Mouse (Mus musculus) heart, adult 2 months (tissue): ENCODE results near the gene Vmn1r85. TPM values are rescaled to one million over a fixed set of nuclear protein-coding genes. Genes with fewer than 3 reads are reported as not detected.

Source experiments
- DNase-seq, 2 experiments: peaks; one replicate each; pipeline ENCODE4 v3.0.0; 2021
- H3K27ac ChIP-seq: fragments of 200-600 bp; 2 replicates; pipeline ENCODE4 v1.8.1; 2022
- H3K27me3 ChIP-seq: fragments of 200-500 bp; 2 replicates; pipeline ENCODE4 v1.6.1; 2012; ENCODE audit warnings: mild to moderate bottlenecking, low read length, inconsistent platforms, mixed read lengths; ENCODE audit not compliant: control insufficient read depth, insufficient read depth
- H3K36me3 ChIP-seq: fragments of 200-500 bp; 2 replicates; pipeline ENCODE4 v1.6.1; 2012; ENCODE audit warnings: low read length, inconsistent platforms; ENCODE audit not compliant: control insufficient read depth, insufficient read depth
- H3K4me1 ChIP-seq: fragments of 200-500 bp; 2 replicates; pipeline ENCODE4 v1.6.1; 2011; ENCODE audit warnings: low read length; ENCODE audit not compliant: control insufficient read depth, insufficient read depth
- H3K4me3 ChIP-seq: fragments of 200-600 bp; 2 replicates; pipeline ENCODE4 v1.8.1; 2022
- H3K79me2 ChIP-seq: fragments of 200-500 bp; replicated peaks from 2 replicates; pipeline ENCODE4 v1.6.1; 2012; ENCODE audit warnings: mild to moderate bottlenecking, inconsistent platforms, low read length, moderate library complexity, mixed read lengths; ENCODE audit not compliant: control insufficient read depth, insufficient read depth
- H3K9ac ChIP-seq: fragments of 200-500 bp; 2 replicates; pipeline ENCODE4 v1.6.1; 2012; ENCODE audit warnings: low read depth, mild to moderate bottlenecking, control low read depth, inconsistent platforms, low read length, mixed read lengths
- CTCF ChIP-seq: fragments of 200-600 bp; IDR thresholded peaks from 2 replicates; pipeline ENCODE4 v1.8.1; 2022; ENCODE audit warnings: antibody characterized with exemption, mild to moderate bottlenecking, moderate library complexity
- EP300 ChIP-seq: fragments of 200-500 bp; IDR thresholded peaks from 2 replicates; pipeline ENCODE4 v1.6.1; 2011; ENCODE audit warnings: low read depth, low read length, control low read depth; ENCODE audit not compliant: insufficient read depth
- POLR2A ChIP-seq: fragments of 200-500 bp; IDR thresholded peaks from 2 replicates; pipeline ENCODE4 v1.6.1; 2011; ENCODE audit warnings: mild to moderate bottlenecking, low read depth, low read length, control low read depth; ENCODE audit not compliant: insufficient read depth
- WGBS: fragments of 180-500 bp; shearing (Covaris S2); methylation state at CpG from one replicate; pipeline ENCODE4 v1.1.7; 2018; 5-methylcytosine and 5-hydroxymethylcytosine counted together
- intact Hi-C: fragments of 180-260 bp; cut with DNase I; formaldehyde crosslinking; loops from one replicate; pipeline ENCODE4 v1.15.1; 2025
- polyA plus RNA-seq: library from polyadenylated mRNA; depleted of rRNA; stranded (reverse); fragments of >200 nt; gene quantifications from 2 replicates; pipeline ENCODE4 v1.2.3, GENCODE M21; 2012
- total RNA-seq, 2 experiments: library from RNA; stranded (reverse); gene quantifications; 2 replicates each; pipeline ENCODE4 v1.2.3; 2021

The Vmn1r85 gene
- total and polyA plus RNA-seq, 3 experiments, result not detected

DNA sequence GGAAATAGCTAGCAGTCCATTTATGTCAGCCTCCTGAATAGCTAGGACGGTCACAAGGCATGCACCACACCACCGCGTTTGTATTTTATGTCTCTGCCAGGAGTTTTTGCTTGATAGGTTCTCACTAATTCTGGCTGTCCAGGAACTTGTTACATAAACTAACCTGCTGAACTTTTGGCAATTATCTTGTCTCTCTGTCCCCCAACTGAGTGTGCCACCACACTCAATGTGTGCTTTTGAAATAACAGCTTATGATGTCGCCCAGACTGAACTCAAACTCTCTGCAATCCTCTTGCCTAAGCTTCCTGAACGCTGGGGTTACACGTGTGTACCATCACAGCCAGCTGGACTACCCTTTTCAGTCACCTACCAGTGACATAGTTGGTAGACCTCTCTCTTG, 52.5 kb downstream of the Vmn1r85 start:
- no peak overlapping the region for H3K27ac ChIP-seq
- H3K9ac ChIP-seq, result no peak overlapping the region
- H3K79me2 ChIP-seq, result no peaks in the 10 kb centered on the region
- 67% methylated on average over 6 of the region's 6 CpGs for WGBS
- peaks cover 4% of the 10 kb centered on the region for H3K4me1 ChIP-seq
- intact Hi-C loops, result loop anchor here (10.0 kb wide), 1 partner anchor 78 kb away; the partner anchor contains the start of gene Zfp324
- H3K27me3 ChIP-seq, result peaks cover 15% of the 10 kb centered on the region
- no peak for DNase-seq
- no peaks in the 10 kb centered on the region for H3K36me3 ChIP-seq
- no peak overlapping the region for H3K4me3 ChIP-seq
- no peak for TF ChIP-seq POLR2A
- TF ChIP-seq CTCF, result no peak
- no peak for TF ChIP-seq EP300

DNA sequence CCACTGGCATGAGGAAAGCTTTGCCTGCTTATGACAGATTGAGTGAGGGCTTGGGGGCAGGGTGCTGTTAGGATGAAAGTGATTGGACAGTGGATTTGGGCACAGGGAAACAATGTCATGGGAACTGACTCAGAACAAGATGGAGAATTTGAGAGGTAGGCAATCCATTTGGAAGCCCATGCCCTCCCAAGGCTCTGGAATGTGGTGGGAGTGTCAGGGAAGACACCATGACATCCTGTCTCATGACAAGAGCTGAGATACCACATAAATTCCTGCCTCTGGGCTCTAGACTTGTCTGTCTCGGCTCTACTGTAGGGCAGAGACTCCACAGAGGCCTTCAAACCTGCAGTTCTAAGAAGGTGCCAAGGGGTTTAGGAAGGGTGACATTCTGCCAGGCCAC, 53.7 kb downstream of the Vmn1r85 start:
- Histone ChIP-seq H3K79me2 (no peaks in the 10 kb centered on the region), H3K36me3 (no peaks in the 10 kb centered on the region), H3K4me3 (no peak overlapping the region), H3K4me1 (peaks cover 6% of the 10 kb centered on the region), H3K9ac (no peak overlapping the region), H3K27me3 (peaks cover 15% of the 10 kb centered on the region), H3K27ac (no peak overlapping the region)
- TF ChIP-seq EP300 (no peak), POLR2A (no peak), CTCF (no peak)
- intact Hi-C loops, result loop anchor here (10.0 kb wide), 1 partner anchor 76 kb away; the partner anchor contains the start of gene Zfp324
- DNase-seq, result no peak
- 74% methylated on average over 1 of the region's 1 CpGs for WGBS

DNA sequence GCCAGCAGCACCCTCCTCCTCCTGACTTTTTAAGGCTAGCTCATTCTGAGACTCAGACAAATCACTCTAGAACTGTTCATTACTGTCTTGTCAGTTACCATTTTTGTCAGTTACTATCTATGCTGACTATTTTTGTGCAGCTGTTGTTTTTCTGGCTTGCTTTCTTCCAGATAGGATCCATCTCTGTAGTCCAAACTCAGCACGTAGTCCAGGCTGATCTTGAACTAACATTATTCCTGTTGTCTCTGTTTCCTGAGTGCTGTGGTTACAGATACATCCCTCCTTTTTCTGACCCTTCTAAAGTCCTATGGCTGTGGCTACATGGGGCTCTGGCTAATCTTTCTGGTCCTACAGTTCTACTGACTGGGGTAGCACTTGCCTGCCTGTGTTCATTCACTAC, 55.8 kb downstream of the Vmn1r85 start:
- Histone ChIP-seq H3K27me3 (peaks cover 11% of the 10 kb centered on the region), H3K79me2 (no peaks in the 10 kb centered on the region), H3K36me3 (no peaks in the 10 kb centered on the region), H3K4me1 (peaks cover 9% of the 10 kb centered on the region), H3K27ac (peak overlapping the region; percentile 100; the same call in 1 of the 2 replicates), H3K9ac (peak overlapping the region; percentile 97; the same call in 1 of the 2 replicates), H3K4me3 (no peak overlapping the region)
- intact Hi-C loops, result loop anchor here (2.0 to 10.0 kb wide), 4 partner anchors 16 to 564 kb away; partner anchors contain the start of genes Mzf1, Rps5, Zfp110 and Zfp606
- TF ChIP-seq CTCF (no peak), EP300 (no peak), POLR2A (no peak)
- WGBS, result 49% methylated on average over 1 of the region's 1 CpGs
- no peak for DNase-seq

DNA sequence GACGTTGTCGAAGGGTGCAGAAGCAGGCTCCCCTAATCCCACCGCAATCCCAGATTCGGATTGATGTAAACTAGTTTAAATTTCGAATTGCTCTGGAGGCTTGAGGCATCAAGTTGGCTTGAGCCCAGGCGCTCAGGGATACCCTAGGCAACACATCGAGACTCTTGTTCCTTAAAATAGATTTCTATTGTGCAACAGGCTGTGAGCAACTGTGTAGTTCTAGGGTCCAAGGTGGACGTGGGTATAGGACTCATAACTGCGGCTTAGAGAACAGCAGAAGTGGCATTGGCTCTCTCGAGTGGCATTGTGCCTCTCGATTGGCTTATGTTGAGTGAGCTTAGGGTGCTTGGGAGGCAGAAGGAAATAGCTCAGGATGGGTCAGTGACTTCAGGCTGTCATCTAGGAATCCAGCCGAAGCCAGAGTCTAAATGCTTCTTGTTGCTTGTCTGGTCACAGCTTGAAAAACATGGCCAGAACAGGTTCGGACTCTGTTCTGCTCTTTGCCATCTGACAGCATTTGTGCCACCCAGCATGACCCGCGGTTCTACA, 56.3 kb downstream of the Vmn1r85 start:
- no peak for DNase-seq
- intact Hi-C loops, result loop anchor here (2.0 to 10.0 kb wide), 4 partner anchors 16 to 564 kb away; partner anchors contain the start of genes Mzf1, Rps5, Zfp110 and Zfp606
- 6% methylated on average over 15 of the region's 15 CpGs for WGBS

DNA sequence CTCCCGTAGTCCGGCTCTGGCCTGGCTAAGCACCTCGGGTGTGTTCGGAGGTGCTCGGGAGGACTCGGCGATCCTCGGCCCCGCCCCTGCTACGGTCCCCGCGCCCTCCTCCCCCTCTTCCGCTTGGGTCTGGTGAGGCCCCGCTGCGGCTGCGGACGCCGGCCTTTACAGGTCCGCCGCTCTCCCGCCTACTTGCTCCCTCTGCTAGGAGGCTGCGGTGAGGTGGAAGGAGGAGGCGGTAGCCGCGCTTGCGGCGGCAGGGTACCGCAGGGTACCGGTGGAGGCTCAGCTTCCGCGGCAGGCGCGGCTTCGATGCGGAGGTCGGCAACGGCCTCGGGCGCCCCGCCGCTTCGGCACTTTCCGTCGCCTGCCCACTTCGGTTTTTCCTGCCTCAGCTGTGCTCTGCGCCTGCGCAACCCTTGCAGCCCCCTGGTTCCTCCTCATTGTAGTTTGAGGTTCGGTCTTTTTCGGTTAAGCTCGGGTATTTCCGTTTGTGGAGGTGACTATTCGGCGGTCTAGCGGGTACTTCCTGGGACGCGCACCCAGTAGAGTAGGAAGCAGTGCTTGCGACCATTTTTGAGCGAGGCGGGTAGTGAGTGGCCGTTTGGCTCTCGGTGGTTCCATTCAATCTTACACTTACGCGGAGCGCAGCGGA, 56.9 kb downstream of the Vmn1r85 start, which contains the start of gene Ube2m:
Ube2m (minus strand) TSS at position 375 of the 655 bp plus-strand sequence.
- Histone ChIP-seq H3K27ac (peak within 1 kb of the TSS; percentile 100), H3K36me3 (no peaks in the 10 kb centered on the region; the same call in 1 of the 2 replicates), H3K79me2 (no peaks in the 10 kb centered on the region), H3K4me3 (peak within 1 kb of the TSS; percentile 100), H3K9ac (peak within 1 kb of the TSS; percentile 97), H3K4me1 (peaks cover 9% of the 10 kb centered on the region), H3K27me3 (no peaks in the 10 kb centered on the region)
- whole genome bisulfite sequencing, result under 1% methylated on average over 65 of the region's 65 CpGs
- TF ChIP-seq CTCF (no peak), EP300 (no peak; the same call in 1 of the 2 replicates), POLR2A (peak; percentile 87)
- DNase-seq, result peak; percentile 99 to 100
- intact Hi-C loops, result loop anchor here (2.0 to 10.0 kb wide), 4 partner anchors 17 to 563 kb away; partner anchors contain the start of genes Mzf1, Rps5, Zfp110 and Zfp606

More for the DNA sequence above, 56.3 kb downstream of the Vmn1r85 start:
- H3K36me3 ChIP-seq, result no peaks in the 10 kb centered on the region; the same call in 1 of the 2 replicates
- H3K27ac ChIP-seq, result peak overlapping the region; percentile 100
- H3K4me3 ChIP-seq, result peak overlapping the region; percentile 100
- no peak for TF ChIP-seq CTCF
- no peak for TF ChIP-seq POLR2A
- no peak for TF ChIP-seq EP300
- peak overlapping the region; percentile 97 for H3K9ac ChIP-seq
- H3K79me2 ChIP-seq, result no peaks in the 10 kb centered on the region
- peaks cover 6% of the 10 kb centered on the region for H3K27me3 ChIP-seq
- H3K4me1 ChIP-seq, result peaks cover 9% of the 10 kb centered on the region
